Mouse (Mus musculus): ENCODE results near the gene Hnrnpu. TPM values are rescaled to one million over a fixed set of nuclear protein-coding genes. Genes with fewer than 3 reads are reported as not detected.
"Not testable (repeated sequence)": the region's sequence is repeated elsewhere in the genome, so short reads cannot be mapped to it uniquely, and the experiment has no call there.

Gene Hnrnpu
- polyA plus RNA-seq, 1 experiment: 32.3 TPM

DNA sequence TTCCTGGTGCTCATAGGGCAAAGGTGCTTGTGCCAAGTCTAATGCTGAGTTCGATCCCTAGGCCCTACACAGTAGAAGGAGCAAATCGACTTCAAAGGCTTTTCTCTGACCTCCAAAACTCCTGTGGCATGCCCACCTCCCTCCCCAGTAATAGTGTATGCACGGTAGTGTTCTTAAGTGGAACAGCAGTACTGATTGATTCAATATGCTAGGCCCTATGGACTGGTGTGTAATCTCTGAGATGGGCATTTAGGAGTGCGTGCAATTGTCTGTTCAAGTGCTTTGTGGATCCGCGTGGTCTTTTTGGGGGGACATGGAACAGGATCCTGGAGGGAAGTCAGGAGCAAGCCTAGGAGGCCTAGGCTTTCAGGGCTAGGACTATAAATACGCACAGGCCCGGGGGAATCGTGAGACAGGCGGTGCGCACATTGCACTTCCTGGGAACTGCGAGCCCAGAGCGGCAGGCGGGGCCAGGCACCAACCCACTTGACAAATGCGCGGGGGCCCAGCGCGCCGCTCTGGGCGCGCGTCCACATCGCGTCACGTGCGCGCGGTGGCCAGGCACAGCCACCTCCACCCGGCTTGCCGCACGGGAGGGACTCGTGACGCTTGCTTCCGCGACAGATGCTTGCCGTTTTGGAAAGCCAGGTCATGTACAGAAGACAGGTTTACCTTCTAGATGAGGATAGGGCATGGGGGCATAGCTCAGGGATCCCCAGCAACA is 31.1 kb upstream of the Hnrnpu start:
- Histone ChIP-seq H3K36me3 (ENCODE audit: control insufficient read depth) (no peaks in the 10 kb centered on the region), H3K4me1 (ENCODE audit: control insufficient read depth) (peaks cover 32% of the 10 kb centered on the region), H3K27me3 (ENCODE audit: control insufficient read depth) (no peaks in the 10 kb centered on the region), H3K9me3 (ENCODE audit: control insufficient read depth, low read length) (no peaks in the 10 kb centered on the region), H3K4me3 (replicated peaks) (peak overlapping the region; percentile 69)
- TF ChIP-seq GATA1 (IDR thresholded peaks at IDR 0.05; ENCODE audit: low read length) (no peak), TAL1 (IDR thresholded peaks at IDR 0.05; ENCODE audit: low read length) (no peak)

DNA sequence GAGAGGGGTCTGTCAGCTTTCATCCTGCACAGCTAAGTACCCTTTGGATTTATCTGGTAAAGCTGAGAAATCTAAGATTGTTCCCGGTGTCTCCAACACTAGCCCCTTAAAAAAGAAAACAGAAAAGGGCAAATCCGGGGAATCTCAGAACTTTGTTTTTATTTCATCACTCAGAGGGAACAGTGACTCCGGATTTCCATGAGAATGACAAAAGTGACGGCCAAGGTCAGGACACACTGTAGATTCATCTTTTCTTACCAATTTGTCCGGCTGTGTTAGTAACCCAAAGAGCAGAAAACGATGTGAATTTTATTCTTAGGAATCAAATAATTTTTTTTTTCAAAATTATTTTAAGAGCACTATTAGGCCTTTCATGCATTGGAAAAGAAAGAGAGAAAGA is 30.5 kb upstream of the Hnrnpu start:
- peaks cover 28% of the 10 kb centered on the region for H3K4me1 ChIP-seq (ENCODE audit: control insufficient read depth)
- H3K9me3 ChIP-seq (ENCODE audit: control insufficient read depth, low read length): no peaks in the 10 kb centered on the region
- no peaks in the 10 kb centered on the region for H3K36me3 ChIP-seq (ENCODE audit: control insufficient read depth)
- no peaks in the 10 kb centered on the region for H3K27me3 ChIP-seq (ENCODE audit: control insufficient read depth)
- H3K4me3 ChIP-seq (replicated peaks): no peak overlapping the region
- TF ChIP-seq TAL1 (IDR thresholded peaks at IDR 0.05; ENCODE audit: low read length) (no peak), GATA1 (IDR thresholded peaks at IDR 0.05; ENCODE audit: low read length) (no peak)

DNA sequence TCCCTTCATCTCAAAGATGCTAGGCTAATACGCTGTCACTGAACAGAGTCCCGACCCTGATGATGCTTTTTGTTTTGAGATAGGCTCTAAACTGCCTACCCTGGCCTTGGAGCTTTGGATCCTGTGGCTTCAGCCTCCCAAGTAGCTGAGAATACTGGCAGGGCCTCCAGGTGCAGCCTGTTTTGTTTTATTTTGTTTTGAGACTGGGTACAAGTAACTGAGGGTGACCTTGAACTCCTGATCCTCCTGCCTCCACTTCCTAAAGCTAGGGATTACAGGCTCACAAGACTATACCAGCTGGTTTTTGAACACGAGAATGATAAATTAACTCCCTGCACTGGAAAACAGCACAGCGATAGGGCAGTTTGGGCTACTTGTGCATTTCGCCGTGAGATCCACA is 27.6 kb upstream of the Hnrnpu start:
- Histone ChIP-seq H3K36me3 (ENCODE audit: control insufficient read depth) (no peaks in the 10 kb centered on the region), H3K4me1 (ENCODE audit: control insufficient read depth) (peaks cover 19% of the 10 kb centered on the region), H3K27me3 (ENCODE audit: control insufficient read depth) (no peaks in the 10 kb centered on the region), H3K4me3 (replicated peaks) (no peak overlapping the region), H3K9me3 (ENCODE audit: control insufficient read depth, low read length) (no peaks in the 10 kb centered on the region)
- TF ChIP-seq TAL1 (IDR thresholded peaks at IDR 0.05; ENCODE audit: low read length): no peak
- no peak for TF ChIP-seq GATA1 (IDR thresholded peaks at IDR 0.05; ENCODE audit: low read length)

DNA sequence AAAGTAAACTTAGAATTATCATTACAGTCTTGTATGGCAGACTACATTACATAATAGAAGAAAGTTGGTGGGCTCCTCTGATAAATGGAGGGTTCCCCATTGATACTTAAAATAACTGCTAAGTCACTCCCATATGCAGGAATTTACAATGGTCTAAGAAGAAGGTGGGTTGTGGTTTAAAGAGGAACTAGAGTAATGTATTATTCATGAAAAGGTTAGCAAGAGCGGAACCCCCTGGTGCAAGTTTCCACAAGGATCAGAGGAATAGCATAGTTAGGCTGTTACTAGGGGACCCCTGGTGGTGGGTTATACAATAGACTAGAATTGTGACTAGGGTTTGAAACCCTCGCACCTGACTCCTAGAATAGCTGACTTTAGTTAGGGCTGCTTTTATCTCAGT is 23.1 kb upstream of the Hnrnpu start:
- TF ChIP-seq GATA1 (IDR thresholded peaks at IDR 0.05; ENCODE audit: low read length): no peak
- TF ChIP-seq TAL1 (IDR thresholded peaks at IDR 0.05; ENCODE audit: low read length): no peak
- Histone ChIP-seq H3K36me3 (ENCODE audit: control insufficient read depth) (no peaks in the 10 kb centered on the region), H3K27me3 (ENCODE audit: control insufficient read depth) (peaks cover 3% of the 10 kb centered on the region; the same call in 1 of the 2 replicates), H3K4me1 (ENCODE audit: control insufficient read depth) (peaks cover 2% of the 10 kb centered on the region; the same call in 1 of the 2 replicates), H3K4me3 (replicated peaks) (no peak overlapping the region), H3K9me3 (ENCODE audit: control insufficient read depth, low read length) (no peaks in the 10 kb centered on the region)

DNA sequence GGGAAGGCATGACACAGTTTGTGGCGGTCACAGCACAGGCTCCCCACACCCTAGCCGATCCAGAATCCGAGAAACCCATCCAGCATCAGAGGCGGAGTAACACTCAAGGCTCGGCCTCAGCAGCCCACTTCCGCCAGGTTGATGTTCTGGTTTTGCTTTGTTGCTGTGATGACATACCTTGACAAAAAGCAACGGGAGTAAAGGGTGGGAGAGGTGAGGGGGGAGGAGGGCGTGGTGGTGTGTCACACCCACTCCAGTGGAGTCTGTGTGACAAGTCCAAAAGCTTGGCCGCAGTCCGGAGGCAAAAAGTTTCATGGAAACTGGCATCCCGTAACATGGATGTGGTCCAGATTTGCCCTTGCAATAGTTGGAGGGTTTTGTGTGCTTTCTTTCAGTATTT is 22.7 kb upstream of the Hnrnpu start:
- TF ChIP-seq GATA1 (IDR thresholded peaks at IDR 0.05; ENCODE audit: low read length) (no peak), TAL1 (IDR thresholded peaks at IDR 0.05; ENCODE audit: low read length) (no peak)
- Histone ChIP-seq H3K9me3 (ENCODE audit: control insufficient read depth, low read length) (no peaks in the 10 kb centered on the region), H3K4me3 (replicated peaks) (no peak overlapping the region), H3K27me3 (ENCODE audit: control insufficient read depth) (peaks cover 3% of the 10 kb centered on the region; the same call in 1 of the 2 replicates), H3K36me3 (ENCODE audit: control insufficient read depth) (no peaks in the 10 kb centered on the region), H3K4me1 (ENCODE audit: control insufficient read depth) (peaks cover 2% of the 10 kb centered on the region; the same call in 1 of the 2 replicates)

DNA sequence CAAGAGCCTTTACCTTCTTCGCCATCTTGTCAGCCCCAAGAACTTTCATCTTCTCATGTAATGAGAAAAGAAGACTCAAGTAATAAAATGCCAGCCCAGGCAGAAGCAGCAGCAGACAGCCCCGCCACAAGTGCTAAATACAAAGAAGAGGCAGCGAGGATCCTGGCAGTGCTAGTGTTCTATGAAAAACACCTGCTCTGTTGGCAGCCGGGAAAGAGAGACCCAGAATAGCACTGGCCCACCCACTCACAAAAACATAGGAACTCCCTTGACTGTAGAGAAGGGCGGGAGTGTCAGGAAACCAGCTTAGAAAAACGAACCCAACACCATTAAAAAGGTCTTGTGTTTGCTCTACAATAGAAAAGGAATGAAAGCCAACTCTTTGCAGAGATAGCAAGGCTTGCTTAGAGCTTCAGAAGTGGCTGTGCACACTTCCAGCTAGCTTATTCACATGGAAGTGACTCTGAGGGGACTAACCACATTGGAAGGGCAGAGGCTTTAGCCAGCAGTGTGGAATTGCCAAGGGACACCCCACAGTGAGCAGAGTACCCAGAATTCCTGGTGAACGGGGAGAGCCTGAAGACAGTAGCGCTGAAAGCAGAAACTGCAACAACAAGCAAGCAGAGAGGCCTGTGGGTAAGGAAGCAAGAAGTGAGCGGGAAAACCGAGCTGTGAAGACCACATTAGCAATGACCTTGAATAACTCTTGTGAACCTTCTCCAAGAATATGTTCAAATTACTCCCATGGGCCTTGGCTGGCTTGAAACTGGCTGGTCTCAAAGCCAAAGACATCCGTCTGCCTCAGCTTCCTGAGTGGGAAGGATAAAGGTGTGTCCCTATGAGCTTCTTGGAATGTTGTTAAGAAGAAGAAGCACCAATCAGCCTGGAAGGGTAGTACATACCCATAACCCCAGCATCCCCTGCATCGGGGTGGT is 20.4 kb upstream of the Hnrnpu start:
- H3K4me3 ChIP-seq (replicated peaks): no peak overlapping the region
- no peaks in the 10 kb centered on the region for H3K9me3 ChIP-seq (ENCODE audit: control insufficient read depth, low read length)
- H3K27me3 ChIP-seq (ENCODE audit: control insufficient read depth): peaks cover 3% of the 10 kb centered on the region; the same call in 1 of the 2 replicates
- peaks cover 2% of the 10 kb centered on the region; the same call in 1 of the 2 replicates for H3K4me1 ChIP-seq (ENCODE audit: control insufficient read depth)
- H3K36me3 ChIP-seq (ENCODE audit: control insufficient read depth): no peaks in the 10 kb centered on the region
- TF ChIP-seq GATA1 (IDR thresholded peaks at IDR 0.05; ENCODE audit: low read length): no peak
- no peak for TF ChIP-seq TAL1 (IDR thresholded peaks at IDR 0.05; ENCODE audit: low read length)

DNA sequence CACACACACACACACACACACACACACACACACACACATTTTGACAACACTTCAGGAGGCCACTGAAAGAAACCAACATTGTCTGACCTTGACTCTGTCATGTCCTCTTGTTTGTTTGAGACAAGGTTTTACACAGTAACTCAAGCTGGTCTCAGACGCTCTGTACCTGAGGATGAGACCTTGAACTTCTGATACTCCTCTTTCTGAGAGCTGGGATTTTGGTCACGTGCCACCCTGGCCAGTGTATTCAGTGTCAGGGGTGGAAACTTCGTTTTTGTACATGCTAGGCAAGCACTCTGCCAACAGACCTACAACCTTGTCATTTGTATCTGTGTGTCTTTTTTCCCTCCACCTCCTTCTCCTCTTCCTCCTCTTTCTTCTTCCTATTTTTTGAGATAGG is 17.0 kb upstream of the Hnrnpu start:
- no peaks in the 10 kb centered on the region for H3K9me3 ChIP-seq (ENCODE audit: control insufficient read depth, low read length)
- TF ChIP-seq GATA1 (IDR thresholded peaks at IDR 0.05; ENCODE audit: low read length) (no peak), TAL1 (IDR thresholded peaks at IDR 0.05; ENCODE audit: low read length) (no peak)
- peaks cover 3% of the 10 kb centered on the region; the same call in 1 of the 2 replicates for H3K27me3 ChIP-seq (ENCODE audit: control insufficient read depth)
- no peaks in the 10 kb centered on the region for H3K4me1 ChIP-seq (ENCODE audit: control insufficient read depth)
- H3K4me3 ChIP-seq (replicated peaks): no peak overlapping the region
- H3K36me3 ChIP-seq (ENCODE audit: control insufficient read depth): no peaks in the 10 kb centered on the region

DNA sequence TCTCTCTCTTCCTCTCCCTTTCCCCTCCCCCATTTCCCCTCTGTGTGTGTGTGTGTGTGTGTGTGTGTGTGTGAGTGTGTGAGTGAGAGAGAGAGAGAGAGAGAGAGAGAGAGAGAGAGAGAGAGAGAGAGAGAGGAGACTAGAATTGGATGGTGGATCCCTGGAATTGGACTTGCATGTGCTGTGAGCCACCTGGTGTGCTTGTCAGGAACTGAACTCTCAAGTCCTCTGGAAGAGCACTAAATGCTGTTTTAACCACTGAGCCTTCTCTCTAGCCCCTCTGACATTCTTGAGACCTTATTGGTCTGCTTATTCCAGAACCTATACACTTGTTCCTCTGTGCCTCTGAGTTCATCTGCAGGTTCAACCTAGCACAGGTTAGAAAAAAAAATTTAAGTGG is 14.0 kb upstream of the Hnrnpu start:
- H3K9me3 ChIP-seq (ENCODE audit: control insufficient read depth, low read length): no peaks in the 10 kb centered on the region
- no peaks in the 10 kb centered on the region for H3K4me1 ChIP-seq (ENCODE audit: control insufficient read depth)
- no peaks in the 10 kb centered on the region for H3K36me3 ChIP-seq (ENCODE audit: control insufficient read depth)
- no peaks in the 10 kb centered on the region for H3K27me3 ChIP-seq (ENCODE audit: control insufficient read depth)
- no peak for TF ChIP-seq TAL1 (IDR thresholded peaks at IDR 0.05; ENCODE audit: low read length)
- TF ChIP-seq GATA1 (IDR thresholded peaks at IDR 0.05; ENCODE audit: low read length): no peak
- no peak overlapping the region for H3K4me3 ChIP-seq (replicated peaks)

DNA sequence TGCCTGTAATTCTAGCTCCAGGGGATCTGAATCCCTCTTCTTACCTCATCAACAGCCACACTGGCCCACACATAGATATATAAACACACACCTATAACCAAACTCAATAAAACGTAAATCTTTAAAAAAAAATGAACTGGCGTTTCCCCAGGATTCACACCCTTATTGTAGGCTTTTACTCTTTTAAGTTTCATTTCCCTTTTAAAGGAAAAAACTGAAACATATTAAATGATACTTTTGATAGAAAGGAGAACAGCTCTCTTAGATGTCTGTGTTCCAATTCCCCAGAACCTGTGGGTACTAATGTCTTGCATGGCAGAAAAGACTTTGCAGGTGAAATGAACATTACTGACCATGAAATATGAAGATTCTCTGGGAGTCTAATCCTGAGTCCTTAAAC is 13.2 kb upstream of the Hnrnpu start:
- H3K36me3 ChIP-seq (ENCODE audit: control insufficient read depth): no peaks in the 10 kb centered on the region
- TF ChIP-seq GATA1 (IDR thresholded peaks at IDR 0.05; ENCODE audit: low read length) (no peak), TAL1 (IDR thresholded peaks at IDR 0.05; ENCODE audit: low read length) (no peak)
- H3K9me3 ChIP-seq (ENCODE audit: control insufficient read depth, low read length): no peaks in the 10 kb centered on the region
- H3K27me3 ChIP-seq (ENCODE audit: control insufficient read depth): no peaks in the 10 kb centered on the region
- H3K4me1 ChIP-seq (ENCODE audit: control insufficient read depth): no peaks in the 10 kb centered on the region
- no peak overlapping the region for H3K4me3 ChIP-seq (replicated peaks)

DNA sequence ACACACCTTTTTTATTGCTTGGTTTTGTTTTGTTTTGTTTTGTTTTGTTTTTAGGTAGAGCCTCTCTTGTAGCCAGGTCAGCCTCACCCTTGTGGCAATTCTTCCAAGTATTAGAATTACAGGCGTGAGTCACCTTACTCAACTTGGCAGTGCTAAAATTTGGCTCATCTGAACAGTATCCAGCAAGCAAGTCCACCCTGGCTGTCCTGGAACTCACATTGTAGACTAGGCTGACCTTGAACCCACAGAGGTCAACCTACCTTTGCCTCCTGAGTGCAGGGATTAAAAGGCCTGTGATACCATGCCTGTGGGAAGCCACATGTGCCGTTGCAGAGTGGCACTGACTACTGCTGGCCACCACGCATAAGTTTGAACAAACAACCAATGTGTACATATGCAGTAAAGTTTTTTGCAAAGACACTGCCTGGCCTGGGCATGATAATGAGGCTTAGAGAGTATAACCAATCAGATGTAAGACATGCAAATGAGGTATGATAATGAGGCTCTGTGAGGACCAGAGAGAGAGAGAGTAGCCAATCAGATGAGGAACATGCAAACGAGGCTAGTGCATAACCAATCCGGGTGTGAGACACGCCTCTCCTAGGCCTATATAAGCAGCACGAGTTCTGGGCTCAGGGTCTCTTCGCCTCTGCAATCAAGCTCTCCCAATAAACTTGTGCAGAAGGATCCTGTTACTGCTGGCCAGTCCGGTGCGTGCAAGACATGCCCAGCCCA is 6.6 kb upstream of the Hnrnpu start:
- H3K27me3 ChIP-seq (ENCODE audit: control insufficient read depth); H3K4me1 ChIP-seq (ENCODE audit: control insufficient read depth); H3K4me3 ChIP-seq (replicated peaks); H3K36me3 ChIP-seq (ENCODE audit: control insufficient read depth); H3K9me3 ChIP-seq (ENCODE audit: control insufficient read depth, low read length): not testable (repeated sequence)
